Mouse (Mus musculus) kidney, adult 9 months (tissue): Measurements from ENCODE around the gene Syn3.

Source experiments
- DNase-seq: peaks from one replicate; pipeline ENCODE4 v3.0.0; 2022

Syn3 gene

GRCm38 (mm10) chr10:86498673-86499391 lies at the start of gene Syn3:
TSS of gene Syn3 (minus strand) at chr10:86498896.
- peak; percentile 97 for DNase-seq

- peak; percentile 5 for DNase-seq
Measured at GRCm38 (mm10) chr10:86526357-86526874, 27.7 kb upstream of the Syn3 start.

GRCm38 (mm10) chr10:86513801-86514200 lies 15.1 kb upstream of the Syn3 start:
- no peak for DNase-seq

- DNase-seq, result no peak
Measured at GRCm38 (mm10) chr10:86510941-86511340, 12.2 kb upstream of the Syn3 start.

- DNase-seq, result no peak
Measured at GRCm38 (mm10) chr10:86502063-86502462, 3.4 kb upstream of the Syn3 start.

- peak; percentile 88 for DNase-seq
Measured at GRCm38 (mm10) chr10:86498051-86498672, 534 bp downstream of the Syn3 start.

- DNase-seq, result peak; percentile 57
Measured at GRCm38 (mm10) chr10:86495851-86496250, 2.8 kb downstream of the Syn3 start.

- no peak for DNase-seq
Measured at GRCm38 (mm10) chr10:86493140-86493539, 5.6 kb downstream of the Syn3 start.

GRCm38 (mm10) chr10:86492089-86492907 lies 6.4 kb downstream of the Syn3 start:
- no peak for DNase-seq

- no peak for DNase-seq
Measured at GRCm38 (mm10) chr10:86491316-86492088, 7.2 kb downstream of the Syn3 start.

- no peak for DNase-seq
Measured at GRCm38 (mm10) chr10:86488544-86488943, 10.2 kb downstream of the Syn3 start.

GRCm38 (mm10) chr10:86485971-86486370 lies 12.7 kb downstream of the Syn3 start:
- DNase-seq, result no peak

- DNase-seq, result peak; percentile 25
Measured at GRCm38 (mm10) chr10:86483968-86484367, 14.7 kb downstream of the Syn3 start.

GRCm38 (mm10) chr10:86482496-86482895 lies 16.2 kb downstream of the Syn3 start:
- DNase-seq, result no peak

- no peak for DNase-seq
Measured at GRCm38 (mm10) chr10:86480711-86481110, 18.0 kb downstream of the Syn3 start.

GRCm38 (mm10) chr10:86479718-86480121 lies 19.0 kb downstream of the Syn3 start:
- DNase-seq, result no peak

GRCm38 (mm10) chr10:86476720-86477119 lies 22.0 kb downstream of the Syn3 start:
- DNase-seq, result no peak

GRCm38 (mm10) chr10:86475270-86475669 lies 23.4 kb downstream of the Syn3 start:
- no peak for DNase-seq

GRCm38 (mm10) chr10:86474176-86475154 lies 24.2 kb downstream of the Syn3 start:
- no peak for DNase-seq

GRCm38 (mm10) chr10:86473637-86474154 lies 25.0 kb downstream of the Syn3 start:
- DNase-seq, result peak; percentile 58
